Mouse (Mus musculus): ENCODE measurements around the gene Mfsd4b2. TPM values are rescaled to one million over a fixed set of nuclear protein-coding genes. Genes with fewer than 3 reads are reported as not detected.
A peak's percentile ranks its signal among the peaks of the same experiment; 100 is the strongest.

Gene Mfsd4b2
- total RNA-seq, 1 experiment from 2014 or later, result 0.43 TPM

DNA sequence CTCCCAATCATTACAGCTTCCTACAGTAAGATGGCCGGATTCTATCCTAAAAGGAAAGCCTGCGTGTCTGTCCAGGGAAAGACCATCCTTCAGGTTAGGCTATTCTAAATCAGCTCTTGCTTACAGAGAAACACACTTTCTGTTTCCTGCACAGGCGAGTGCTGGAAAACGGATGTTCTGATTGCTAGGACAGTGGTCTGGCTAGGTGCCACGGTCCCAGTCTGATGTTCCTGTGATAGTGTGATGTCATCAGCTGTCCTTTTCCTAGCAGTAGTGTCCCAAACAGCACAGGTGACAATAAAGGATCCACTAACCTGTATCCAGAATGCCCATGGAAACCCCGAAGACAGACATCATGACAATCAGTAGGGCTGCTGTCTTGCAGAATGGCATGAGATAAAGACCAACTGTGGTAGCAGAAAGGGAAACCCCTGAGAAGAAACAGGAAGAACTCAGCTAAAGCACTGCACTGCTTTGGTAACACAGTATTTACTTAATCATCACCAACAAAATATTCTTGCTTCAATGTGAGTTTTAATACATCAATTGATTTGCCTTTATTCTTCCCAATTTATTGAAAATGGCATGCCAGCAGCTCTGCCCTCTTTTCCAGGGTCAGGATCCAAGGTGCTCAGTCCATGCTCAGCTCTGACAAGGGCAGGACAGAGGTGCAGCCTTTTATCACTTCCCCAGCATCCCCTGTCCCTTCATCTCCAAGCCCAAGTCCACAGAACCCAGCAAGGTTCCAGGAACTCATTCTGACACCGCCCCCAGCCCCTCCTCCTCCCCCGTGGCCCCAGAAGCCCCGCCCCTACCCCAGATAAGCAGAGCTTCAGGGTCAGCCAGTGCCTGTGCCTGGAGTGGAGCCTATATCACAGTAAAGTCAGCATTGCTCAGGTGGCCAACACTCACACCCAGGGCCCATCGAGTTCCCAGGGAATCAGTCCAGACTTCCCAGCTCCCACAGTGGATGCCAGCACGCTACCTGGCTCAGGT lies 32.7 kb downstream of the Mfsd4b2 start:
- DNase-seq, result peak; percentile 29

GRCm38 (mm10) chr10:39888621-39889020 lies 38.1 kb downstream of the Mfsd4b2 start:
- no peak for DNase-seq

Other genes with a start within 250 kb of the Mfsd4b2 start
- 27.6 and 31.1 TPM in 2 replicates for gene Rev3l, start 194.8 kb downstream of the Mfsd4b2 start, total RNA-seq (2021)
- 11.3 and 16.2 TPM in 2 replicates for gene Mfsd4b4, start 27.7 kb downstream of the Mfsd4b2 start, total RNA-seq (2021)
- 7.6 and 8.1 TPM in 2 replicates for gene Mfsd4b3, start 33.2 kb upstream of the Mfsd4b2 start, total RNA-seq (2021)
- 0.81 and 1.0 TPM in 2 replicates for gene Mfsd4b5, start 59.7 kb upstream of the Mfsd4b2 start, total RNA-seq (2021)
- gene Mfsd4b1, start 98.3 kb upstream of the Mfsd4b2 start, total RNA-seq (2021), result 2.8 TPM in 2 replicates
- 23.2 and 25.2 TPM in 2 replicates for gene Slc16a10, start 215.3 kb upstream of the Mfsd4b2 start, total RNA-seq (2021)